Mouse (Mus musculus) layer of hippocampus, adult 8-10 months (tissue): Measurements from ENCODE around the gene Dmpk. TPM values are rescaled to one million over a fixed set of nuclear protein-coding genes. Genes with fewer than 3 reads are reported as not detected.

Experiments
- microRNA-seq, 2 experiments: library from miRNA; unstranded; fragments of <30 nt; microRNA quantifications; one replicate each; pipeline ENCODE4 v1.2.0; 2022
- total RNA-seq, 4 experiments: library from RNA; stranded (reverse); gene quantifications; 2 replicates each; pipeline ENCODE4 v1.2.4; 2022

Dmpk gene
- total RNA-seq, 4 experiments from 2014 or later = 35.6 to 55.8 (median 45.3) TPM

Small RNA genes within 50 kb of the gene (microRNA-seq; reads per million reads assigned to microRNA genes)
- 2.9 to 5.6 reads per million in 2 experiments for gene Mir3100

Other genes with a start within 250 kb of the Dmpk start
- gene Mill2, start 243.9 kb upstream of the Dmpk start, total RNA-seq = 1 to 10 TPM; 1.9 to 2.6 (median 2.2) TPM
- 10 to 100 TPM; 11.2 to 15.5 (median 13.4) TPM for gene Pglyrp1, start 212.5 kb upstream of the Dmpk start, total RNA-seq
- 10 to 100 TPM in 2 of 4 experiments, 1 to 10 TPM in 2; 9.4 to 14.3 (median 11.4) TPM for gene Ccdc61, start 173.4 kb upstream of the Dmpk start, total RNA-seq
- gene Nova2, start 158.0 kb upstream of the Dmpk start, total RNA-seq = 10 to 100 TPM; 71.3 to 76.7 (median 74.6) TPM
- 1 to 10 TPM in 1 of 4 experiments, under 1 TPM in 2, not detected in 1; 0.60 to 1.5 (median 0.91) TPM for gene Nanos2, start 96.4 kb upstream of the Dmpk start, total RNA-seq
- gene Mypop, start 92.6 kb upstream of the Dmpk start, total RNA-seq = 10 to 100 TPM; 42.4 to 49.6 (median 45.8) TPM
- gene Irf2bp1, start 79.8 kb upstream of the Dmpk start, total RNA-seq = 10 to 100 TPM; 47.6 to 49.2 (median 47.9) TPM
- gene Foxa3, start 60.3 kb upstream of the Dmpk start, total RNA-seq = not detected
- gene Sympk, start 59.5 kb upstream of the Dmpk start, total RNA-seq = 100 to 1,000 TPM; 100 to 113 (median 109) TPM
- gene Rsph6a, start 29.2 kb upstream of the Dmpk start, total RNA-seq = under 1 TPM in 2 of 4 experiments, not detected in 2; 0.41 to 0.61 TPM
- gene Dmwd, start 7.6 kb upstream of the Dmpk start, total RNA-seq = 100 to 1,000 TPM; 136 to 144 (median 141) TPM
- 1 to 10 TPM; 2.0 to 3.7 (median 3.6) TPM for gene Six5, start 10.7 kb downstream of the Dmpk start, total RNA-seq
- gene Gm4969, start 34.5 kb downstream of the Dmpk start, total RNA-seq = under 1 TPM; 0.18 to 0.57 (median 0.31) TPM
- gene Fbxo46, start 36.0 kb downstream of the Dmpk start, total RNA-seq = 10 to 100 TPM; 13.3 to 15.1 (median 14.4) TPM
- 10 to 100 TPM; 18.6 to 20.9 (median 20.4) TPM for gene Qpctl, start 65.4 kb downstream of the Dmpk start, total RNA-seq
- 10 to 100 TPM; 75.6 to 82.3 (median 78.2) TPM for gene Snrpd2, start 65.9 kb downstream of the Dmpk start, total RNA-seq
- gene Gipr, start 82.3 kb downstream of the Dmpk start, total RNA-seq = 1 to 10 TPM; 1.0 to 1.5 (median 1.2) TPM
- 100 to 1,000 TPM; 156 to 198 (median 171) TPM for gene Eml2, start 92.6 kb downstream of the Dmpk start, total RNA-seq
- gene Gpr4, start 128.7 kb downstream of the Dmpk start, total RNA-seq = 1 to 10 TPM; 1.3 to 2.7 (median 1.8) TPM
- gene Opa3, start 144.5 kb downstream of the Dmpk start, total RNA-seq = 10 to 100 TPM; 33.8 to 45.7 (median 40.7) TPM
- 10 to 100 TPM; 17.4 to 26.8 (median 19.5) TPM for gene Vasp, start 188.0 kb downstream of the Dmpk start, total RNA-seq
- gene Ppm1n, start 196.2 kb downstream of the Dmpk start, total RNA-seq = under 1 TPM in 1 of 4 experiments, not detected in 3; 0.28 TPM
- 10 to 100 TPM; 76.6 to 96.7 (median 85.4) TPM for gene Rtn2, start 198.8 kb downstream of the Dmpk start, total RNA-seq
- 10 to 100 TPM in 3 of 4 experiments, 1 to 10 TPM in 1; 5.4 to 13.8 (median 10.7) TPM for gene Fosb, start 226.2 kb downstream of the Dmpk start, total RNA-seq